Mouse (Mus musculus) ES-E14 (cell line): ENCODE measurements at regions not wholly inside any gene's neighbourhood (a gene's known extent, or its start where the extent isn't known, plus 50 kb on each side); places are given as distances from the start of the nearest gene placed in this dataset.

Experiments used
- HCFC1 ChIP-seq: IDR thresholded peaks from 2 replicates; pipeline ENCODE4 v1.6.1; 2012; ENCODE audit warnings: low read length, inconsistent platforms, borderline replicate concordance; ENCODE audit not compliant: insufficient read depth
- ZC3H11A ChIP-seq: IDR thresholded peaks from 2 replicates; pipeline ENCODE4 v1.6.1; 2012; ENCODE audit warnings: low read depth, mild to moderate bottlenecking, inconsistent platforms, low read length, borderline replicate concordance

- TF ChIP-seq HCFC1 (no peak), ZC3H11A (no peak)
Observed at GRCm38 (mm10) chr15:17987763-17988162, 831.0 kb upstream of the Cdh10 start.
